Mouse (Mus musculus): ENCODE data around the gene F930015N05Rik.

F930015N05Rik gene

GRCm38 (mm10) chr11:64436412-64436727 lies at the start of gene F930015N05Rik:
TSS of gene F930015N05Rik (minus strand) at chr11:64436653.
- in situ Hi-C loops (cut with MboI; ENCODE audit: unreplicated experiment in 2 of 2): no loop called here

- in situ Hi-C loops (cut with MboI; ENCODE audit: unreplicated experiment in 2 of 2): no loop called here
These were observed 45.0 kb upstream of the F930015N05Rik start for GRCm38 (mm10) chr11:64481445-64481844.

- in situ Hi-C loops (cut with MboI; ENCODE audit: unreplicated experiment in 2 of 2): no loop called here
These were observed 37.2 kb upstream of the F930015N05Rik start for GRCm38 (mm10) chr11:64473679-64474078.

- in situ Hi-C loops (cut with MboI; ENCODE audit: unreplicated experiment in 2 of 2): no loop called here
These were observed 34.2 kb upstream of the F930015N05Rik start for GRCm38 (mm10) chr11:64470689-64471088.

GRCm38 (mm10) chr11:64468737-64469136 lies 32.3 kb upstream of the F930015N05Rik start:
- in situ Hi-C loops (cut with MboI; ENCODE audit: unreplicated experiment in 2 of 2): no loop called here

- in situ Hi-C loops (cut with MboI; ENCODE audit: unreplicated experiment in 2 of 2): no loop called here
These were observed 25.3 kb upstream of the F930015N05Rik start for GRCm38 (mm10) chr11:64461746-64462145.

DNA sequence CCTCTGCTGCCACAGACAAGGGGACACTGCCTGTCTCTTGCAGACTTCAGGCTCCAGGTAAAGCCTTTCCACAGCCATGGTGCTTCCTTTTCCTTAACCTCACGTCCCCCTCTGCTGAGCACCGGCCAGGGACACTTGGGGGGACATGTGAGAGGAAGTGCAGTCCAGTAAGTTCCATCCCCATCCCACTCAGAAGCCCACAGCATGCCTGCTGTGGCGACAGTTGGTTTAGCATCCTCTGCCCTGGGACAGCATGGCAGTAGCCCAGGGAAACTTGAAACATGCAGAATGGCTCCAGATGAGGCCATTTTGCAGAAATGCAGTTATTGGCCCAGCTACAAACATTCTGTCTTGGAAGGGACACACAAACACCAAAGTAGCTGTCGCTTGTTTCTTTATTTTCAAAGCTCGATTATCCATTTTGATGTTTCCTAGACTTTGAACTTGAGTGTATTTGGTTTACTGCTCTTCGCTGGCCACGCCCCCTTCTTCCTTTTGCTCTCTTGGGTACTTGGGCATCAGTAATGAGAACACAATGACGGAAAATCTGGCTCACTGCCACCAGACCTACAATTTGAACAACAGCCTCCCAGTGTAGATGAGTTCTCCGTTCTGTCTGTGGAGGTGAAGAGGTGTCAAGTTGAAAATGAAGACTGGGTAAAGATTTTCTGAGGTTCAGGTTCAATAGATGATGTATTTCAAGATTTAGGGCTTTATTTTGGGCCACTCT lies 12.3 kb upstream of the F930015N05Rik start:
- in situ Hi-C loops (cut with MboI; ENCODE audit: unreplicated experiment in 2 of 2): no loop called here

DNA sequence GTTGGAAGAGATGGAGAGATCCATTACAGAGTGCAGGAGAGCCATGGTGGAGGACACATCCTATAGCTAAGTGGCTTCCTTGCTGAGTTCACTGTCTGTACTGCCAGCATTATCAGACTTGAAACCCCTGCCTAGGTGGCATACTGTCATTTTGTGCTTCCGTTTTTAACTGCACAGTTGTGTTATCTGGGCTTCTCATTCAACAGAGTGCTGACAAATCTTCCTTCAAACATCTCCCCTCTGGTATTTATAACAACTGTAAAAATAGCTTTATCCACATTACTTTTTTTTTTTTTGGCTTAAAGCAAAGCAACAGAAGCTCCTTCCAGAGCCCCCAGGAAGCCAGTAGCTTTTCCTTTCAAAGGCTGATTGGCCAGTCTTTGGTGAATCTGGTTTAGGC lies 8.8 kb upstream of the F930015N05Rik start:
- in situ Hi-C loops (cut with MboI; ENCODE audit: unreplicated experiment in 2 of 2): no loop called here

GRCm38 (mm10) chr11:64442701-64443100 lies 6.2 kb upstream of the F930015N05Rik start:
- in situ Hi-C loops (cut with MboI; ENCODE audit: unreplicated experiment in 2 of 2): no loop called here

- in situ Hi-C loops (cut with MboI; ENCODE audit: unreplicated experiment in 2 of 2): no loop called here
These were observed 5.7 kb upstream of the F930015N05Rik start for GRCm38 (mm10) chr11:64442119-64442518.

- in situ Hi-C loops (cut with MboI; ENCODE audit: unreplicated experiment in 2 of 2): no loop called here
These were observed 2.5 kb upstream of the F930015N05Rik start for GRCm38 (mm10) chr11:64438909-64439308.

- in situ Hi-C loops (cut with MboI; ENCODE audit: unreplicated experiment in 2 of 2): no loop called here
These were observed 1.3 kb upstream of the F930015N05Rik start for GRCm38 (mm10) chr11:64437721-64438120.

- in situ Hi-C loops (cut with MboI; ENCODE audit: unreplicated experiment in 2 of 2): no loop called here
These were observed 392 bp upstream of the F930015N05Rik start for GRCm38 (mm10) chr11:64436791-64437298.

- in situ Hi-C loops (cut with MboI; ENCODE audit: unreplicated experiment in 2 of 2): no loop called here
These were observed 674 bp downstream of the F930015N05Rik start for GRCm38 (mm10) chr11:64435546-64436411.

DNA sequence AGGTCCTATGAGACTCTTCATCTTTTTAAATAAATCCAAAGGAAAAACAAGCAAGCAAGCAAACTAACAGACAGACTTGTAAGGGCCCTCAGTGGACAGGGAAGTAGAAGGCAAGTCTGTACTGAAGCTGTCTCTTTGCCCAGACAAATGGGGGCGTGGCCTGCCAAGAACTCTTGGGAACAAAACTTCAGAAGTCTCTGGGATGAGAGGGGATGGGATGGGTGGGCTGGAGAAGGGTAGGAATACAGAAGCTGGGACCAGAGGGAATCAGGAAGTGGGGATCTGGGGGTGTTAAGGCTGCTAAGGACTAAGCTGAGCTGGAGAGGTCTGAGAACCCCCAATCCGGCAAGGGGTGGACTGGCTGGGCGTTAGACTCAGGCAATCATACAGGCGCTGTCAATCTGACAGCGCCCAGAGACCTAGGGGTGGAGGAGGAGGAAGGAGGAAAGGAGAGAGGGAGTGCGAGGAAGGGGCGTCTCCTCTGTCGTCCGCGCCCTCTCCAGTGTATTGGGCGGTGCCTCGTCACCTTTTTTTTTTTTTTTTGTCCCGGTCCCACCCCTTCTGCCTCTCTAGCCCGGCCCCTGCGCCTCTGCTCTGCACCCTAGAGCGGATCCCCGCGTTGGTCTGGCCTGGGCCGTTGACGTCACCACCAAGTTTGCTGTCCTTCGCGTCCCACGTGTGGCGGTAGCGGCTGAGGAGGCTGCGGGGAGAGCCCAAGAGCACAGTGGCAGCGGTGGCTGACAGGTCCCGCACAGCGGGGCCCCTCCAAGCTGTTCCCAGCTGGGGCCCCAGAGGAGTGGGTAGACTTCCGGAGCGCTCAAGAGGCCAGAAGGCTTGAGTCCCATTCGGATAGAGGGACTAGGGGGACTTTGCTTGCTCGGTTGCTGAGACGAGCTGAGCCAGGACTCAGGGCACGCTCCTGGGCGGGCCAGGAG lies 1.6 kb downstream of the F930015N05Rik start, which contains the start of gene Hs3st3a1:
TSS of gene Hs3st3a1 (plus strand) at position 722 of the 935 bp plus-strand sequence.
- in situ Hi-C loops (cut with MboI; ENCODE audit: unreplicated experiment in 2 of 2): no loop called here

DNA sequence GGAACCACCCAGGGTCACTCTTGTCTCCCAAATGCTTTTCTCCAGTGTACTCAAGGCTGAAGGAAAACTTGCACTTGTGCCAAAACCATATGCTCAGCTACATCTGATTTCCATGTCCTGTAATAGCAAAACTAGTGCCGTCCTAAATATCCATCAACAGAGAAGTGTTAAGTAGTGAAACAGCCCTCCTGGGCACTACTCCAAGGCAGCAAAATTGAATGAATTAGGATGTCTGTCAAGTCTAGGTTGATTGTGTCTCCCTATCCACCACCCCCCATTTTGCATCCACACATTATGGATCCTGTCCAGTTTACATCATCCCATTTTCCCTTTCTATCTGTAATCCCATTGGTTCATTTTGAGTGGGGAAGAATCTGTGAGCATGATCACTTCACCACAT lies 17.5 kb downstream of the F930015N05Rik start:
- in situ Hi-C loops (cut with MboI; ENCODE audit: unreplicated experiment in 2 of 2): no loop called here

DNA sequence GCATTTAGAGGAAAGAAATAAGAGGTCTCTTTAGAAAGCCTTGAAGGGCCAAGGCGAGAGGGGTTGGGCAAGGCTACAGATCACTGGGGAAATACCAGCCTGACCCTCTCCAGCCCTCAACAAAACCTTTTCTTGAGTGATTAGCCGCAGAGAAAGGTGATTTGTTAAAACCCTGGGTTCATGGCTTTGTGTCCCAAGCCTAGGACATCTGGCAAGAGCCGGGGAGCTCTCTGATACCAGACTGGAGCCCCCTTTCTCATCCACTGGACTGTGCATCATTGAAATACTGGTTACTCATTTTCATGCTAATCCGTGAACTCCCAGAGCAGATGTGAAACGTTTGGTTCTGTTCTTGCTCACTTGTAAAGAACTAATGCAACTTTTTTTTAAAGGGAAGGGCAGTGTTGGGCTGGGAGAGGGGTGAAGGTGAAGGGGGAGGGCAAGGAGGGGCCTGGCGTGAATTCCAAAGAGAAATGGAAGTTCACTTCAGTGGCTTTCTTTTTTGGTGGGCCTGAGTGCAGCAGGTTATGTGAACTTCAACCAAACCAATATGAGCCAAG lies 35.8 kb downstream of the F930015N05Rik start:
- in situ Hi-C loops (cut with MboI; ENCODE audit: unreplicated experiment in 2 of 2): no loop called here

- in situ Hi-C loops (cut with MboI; ENCODE audit: unreplicated experiment in 2 of 2): no loop called here
These were observed 38.8 kb downstream of the F930015N05Rik start for GRCm38 (mm10) chr11:64397612-64398011.

DNA sequence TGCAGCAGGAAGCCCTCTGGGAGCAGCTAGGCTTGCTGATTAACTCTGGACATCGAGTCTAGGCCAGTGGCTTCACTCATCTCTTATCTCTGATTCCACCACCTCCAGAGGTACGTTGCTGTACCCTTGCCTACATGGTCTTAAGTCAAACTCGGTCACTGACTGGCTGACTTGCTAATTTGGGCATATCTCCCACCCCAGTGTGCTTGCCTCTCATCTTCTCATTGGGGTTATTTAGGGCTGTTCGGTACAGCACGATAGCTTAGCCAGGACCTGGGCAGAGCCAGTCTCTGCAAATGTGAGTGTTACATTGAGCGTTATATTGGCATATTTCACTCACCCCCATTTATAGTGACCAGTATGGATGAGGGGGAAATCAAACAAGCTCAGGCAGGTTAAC lies 39.5 kb downstream of the F930015N05Rik start:
- in situ Hi-C loops (cut with MboI; ENCODE audit: unreplicated experiment in 2 of 2): no loop called here

DNA sequence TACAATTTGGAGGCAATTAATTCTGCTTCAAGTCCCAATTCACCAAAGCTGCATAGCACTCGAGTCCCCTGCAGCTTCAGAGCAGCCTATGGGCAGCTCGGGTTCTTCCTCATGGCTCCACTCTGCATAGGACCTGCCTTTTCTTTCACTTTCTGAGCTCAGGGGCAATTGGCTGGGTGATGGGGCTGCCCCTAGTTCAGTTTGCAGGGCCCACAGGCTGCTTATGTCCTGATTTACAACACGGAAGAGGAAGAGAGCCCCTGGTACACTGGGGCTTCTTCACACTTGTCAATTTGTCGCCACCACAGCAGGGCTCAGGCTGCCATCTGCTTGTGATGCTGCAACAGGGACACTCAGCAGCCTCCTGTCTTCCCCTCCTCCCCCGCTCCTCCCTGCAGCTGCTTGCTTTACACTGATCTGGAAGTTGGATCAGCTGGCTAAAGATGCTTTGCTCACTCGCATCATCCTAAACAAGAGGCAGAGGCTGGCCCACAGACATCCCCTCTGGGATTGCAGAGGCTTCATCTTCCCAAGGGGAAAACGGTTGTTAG lies 40.0 kb downstream of the F930015N05Rik start:
- in situ Hi-C loops (cut with MboI; ENCODE audit: unreplicated experiment in 2 of 2): no loop called here
